Mouse (Mus musculus) forebrain, embryonic 13.5 days (tissue): ENCODE measurements at regions not wholly inside any gene's neighbourhood (a gene's known extent, or its start where the extent isn't known, plus 50 kb on each side); places are given as distances from the start of the nearest gene placed in this dataset.
A peak's percentile ranks its signal among the peaks of the same experiment; 100 is the strongest.

Experiments used
- ATAC-seq: fragments of 200-750 bp; cut with Nextera tagmentation; 2 replicates; pipeline ENCODE4 v1.8.0; 2017
- H3K27ac ChIP-seq: fragments of 300-500 bp; sonication (generic); 2 replicates; pipeline ENCODE4 v1.5.1; 2015; ENCODE audit warnings: inconsistent platforms, mild to moderate bottlenecking, moderate library complexity
- H3K27me3 ChIP-seq: fragments of 300-500 bp; sonication (generic); 2 replicates; pipeline ENCODE4 v1.6.1; 2015; ENCODE audit warnings: mild to moderate bottlenecking, inconsistent platforms
- H3K36me3 ChIP-seq: fragments of 300-500 bp; sonication (generic); 2 replicates; pipeline ENCODE4 v1.6.1; 2015; ENCODE audit warnings: mild to moderate bottlenecking, inconsistent platforms; ENCODE audit not compliant: poor library complexity, severe bottlenecking
- H3K4me1 ChIP-seq: fragments of 300-500 bp; sonication (generic); 2 replicates; pipeline ENCODE4 v1.6.1; 2015; ENCODE audit warnings: inconsistent platforms
- H3K4me2 ChIP-seq: fragments of 300-500 bp; sonication (generic); 2 replicates; pipeline ENCODE4 v1.6.1; 2015; ENCODE audit warnings: inconsistent platforms, mild to moderate bottlenecking, moderate library complexity
- H3K4me3 ChIP-seq: fragments of 300-500 bp; sonication (generic); 2 replicates; pipeline ENCODE4 v1.5.1; 2015; ENCODE audit warnings: mild to moderate bottlenecking, inconsistent platforms
- H3K9ac ChIP-seq: fragments of 300-500 bp; sonication (generic); 2 replicates; pipeline ENCODE4 v1.6.1; 2015; ENCODE audit warnings: mild to moderate bottlenecking, inconsistent platforms
- H3K9me3 ChIP-seq: fragments of 300-500 bp; sonication (generic); replicated peaks from 2 replicates; pipeline ENCODE4 v1.6.1; 2016; ENCODE audit warnings: inconsistent platforms
- WGBS: fragments of 180-500 bp; shearing (Covaris S2); methylation state at CpG from one replicate; pipeline ENCODE4 v1.1.7; 2015; 5-methylcytosine and 5-hydroxymethylcytosine counted together

DNA sequence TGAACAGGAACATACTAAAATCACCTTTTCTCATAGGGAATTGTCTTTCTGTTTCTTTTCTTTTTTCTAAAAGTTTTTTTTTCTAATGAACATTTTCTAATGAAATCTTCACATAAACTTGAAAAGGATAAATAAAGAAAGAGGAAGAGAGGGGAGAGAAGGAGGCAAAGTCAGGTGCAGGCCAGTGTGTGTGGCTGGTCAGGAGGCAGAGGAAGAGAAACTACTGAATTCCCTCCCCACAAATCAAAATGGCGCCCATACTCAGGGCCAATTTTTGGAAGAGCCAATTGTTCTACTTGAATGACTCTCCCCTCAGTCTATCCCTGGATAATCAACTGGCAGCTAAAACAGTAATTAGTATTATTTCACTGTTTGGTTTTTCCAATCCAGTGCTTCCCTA lies 152.0 kb downstream of the Cdc5l start:
- Histone ChIP-seq H3K9me3 (no peaks in the 10 kb centered on the region), H3K4me1 (peaks cover 8% of the 10 kb centered on the region; the same call in 1 of the 2 replicates), H3K9ac (no peak overlapping the region), H3K27me3 (no peaks in the 10 kb centered on the region), H3K27ac (no peak overlapping the region), H3K4me2 (no peak overlapping the region), H3K36me3 (no peaks in the 10 kb centered on the region), H3K4me3 (no peak overlapping the region)
- ATAC-seq, result no peak
- WGBS, result 85% methylated on average over 1 of the region's 1 CpGs

DNA sequence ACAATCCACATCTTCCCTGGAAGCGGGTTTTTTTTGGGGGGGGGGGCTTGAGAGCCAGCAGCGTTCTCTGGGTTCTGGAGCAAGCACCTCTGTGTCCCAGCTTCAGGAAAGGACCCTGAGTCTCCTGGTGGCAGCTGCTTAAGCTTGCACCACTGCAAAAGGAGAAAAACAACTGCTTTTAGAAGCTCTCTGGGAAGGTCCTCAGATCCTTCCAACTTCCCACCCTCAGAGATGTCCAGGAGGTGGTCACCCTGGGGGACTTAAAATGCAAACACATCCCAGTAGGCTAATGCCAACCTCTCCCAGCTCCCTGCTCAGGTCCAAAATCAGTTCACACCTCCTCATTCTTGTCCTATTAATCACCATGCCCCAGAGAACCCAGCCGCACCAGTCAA lies 153.7 kb downstream of the Cdc5l start:
- no peak for ATAC-seq

DNA sequence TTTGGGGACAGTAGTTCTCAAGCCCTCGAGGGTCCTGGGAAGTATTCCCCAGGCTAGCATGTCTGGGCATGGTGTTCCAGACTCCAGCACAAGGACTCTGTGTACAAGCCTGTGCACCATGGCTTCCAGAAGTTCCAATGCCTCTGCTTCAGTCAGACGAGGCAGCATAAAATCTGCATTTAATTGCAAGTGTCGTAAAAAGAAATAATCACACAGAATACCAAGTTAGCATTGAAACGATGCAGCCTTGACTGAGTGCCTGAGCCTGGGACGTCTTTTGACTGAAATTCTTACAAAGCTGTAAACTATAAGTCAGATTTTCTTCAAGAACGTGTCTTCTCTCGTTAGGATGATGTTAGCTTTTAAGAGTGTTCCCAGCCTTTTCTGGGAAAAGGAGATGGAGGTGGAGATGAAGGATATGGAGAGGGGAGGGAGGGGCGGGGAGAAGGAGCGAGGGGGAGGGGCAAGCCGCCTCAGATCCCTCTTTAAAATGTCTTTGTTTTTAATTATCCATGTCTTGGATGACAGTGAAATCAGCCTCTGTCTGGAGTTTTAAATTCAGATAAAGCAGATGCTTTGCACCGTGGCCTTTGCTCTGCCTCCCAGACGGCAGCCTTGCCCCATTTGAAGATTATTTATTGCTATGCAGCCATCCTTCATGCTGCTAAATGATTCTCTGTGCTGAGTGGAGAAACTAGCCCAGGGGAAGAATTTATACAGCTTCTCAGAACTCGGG lies 154.3 kb downstream of the Cdc5l start:
- H3K4me1 ChIP-seq, result peaks cover 8% of the 10 kb centered on the region; the same call in 1 of the 2 replicates
- no peaks in the 10 kb centered on the region for H3K27me3 ChIP-seq
- H3K9ac ChIP-seq, result no peak overlapping the region
- no peaks in the 10 kb centered on the region for H3K9me3 ChIP-seq
- 38% methylated on average over 13 of the region's 13 CpGs for WGBS
- peak overlapping the region; percentile 24 for H3K4me2 ChIP-seq
- H3K27ac ChIP-seq, result no peak overlapping the region
- H3K36me3 ChIP-seq, result no peaks in the 10 kb centered on the region
- ATAC-seq, result 0 out of 2 replicates have a peak, but pooled peaks have one; percentile 51
- no peak overlapping the region for H3K4me3 ChIP-seq

More for the DNA sequence above, 153.7 kb downstream of the Cdc5l start:
- Histone ChIP-seq H3K4me3 (no peak overlapping the region), H3K4me2 (peak overlapping the region; percentile 24; the same call in 1 of the 2 replicates), H3K27me3 (no peaks in the 10 kb centered on the region), H3K27ac (no peak overlapping the region), H3K9me3 (no peaks in the 10 kb centered on the region), H3K36me3 (no peaks in the 10 kb centered on the region), H3K9ac (no peak overlapping the region), H3K4me1 (peaks cover 8% of the 10 kb centered on the region; the same call in 1 of the 2 replicates)
- WGBS, result 55% methylated on average over 3 of the region's 3 CpGs

DNA sequence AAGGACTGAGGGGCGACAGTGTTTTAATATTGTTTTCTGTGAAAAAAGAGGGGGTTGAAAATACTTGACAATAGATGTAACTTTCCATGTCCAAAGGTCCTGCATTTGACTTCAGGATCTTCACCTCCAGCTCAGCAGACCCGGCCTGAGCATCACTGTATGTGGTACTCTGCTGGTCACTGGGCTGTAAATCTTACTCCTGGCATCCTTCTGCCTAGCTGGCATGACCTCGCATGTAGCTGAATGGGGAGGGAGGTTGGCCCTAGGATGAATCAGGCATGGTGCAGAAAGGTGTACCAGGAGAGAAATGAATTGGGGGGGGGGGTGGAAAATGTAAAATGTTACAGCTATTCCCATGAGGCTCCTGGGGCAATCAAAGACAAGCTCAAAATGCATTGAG lies 156.0 kb downstream of the Cdc5l start:
- Histone ChIP-seq H3K9ac (no peak overlapping the region), H3K27ac (no peak overlapping the region), H3K4me2 (no peak overlapping the region), H3K4me1 (peaks cover 8% of the 10 kb centered on the region; the same call in 1 of the 2 replicates), H3K36me3 (no peaks in the 10 kb centered on the region), H3K9me3 (no peaks in the 10 kb centered on the region), H3K4me3 (no peak overlapping the region), H3K27me3 (no peaks in the 10 kb centered on the region)
- WGBS, result 92% methylated on average over 3 of the region's 3 CpGs
- ATAC-seq, result no peak

DNA sequence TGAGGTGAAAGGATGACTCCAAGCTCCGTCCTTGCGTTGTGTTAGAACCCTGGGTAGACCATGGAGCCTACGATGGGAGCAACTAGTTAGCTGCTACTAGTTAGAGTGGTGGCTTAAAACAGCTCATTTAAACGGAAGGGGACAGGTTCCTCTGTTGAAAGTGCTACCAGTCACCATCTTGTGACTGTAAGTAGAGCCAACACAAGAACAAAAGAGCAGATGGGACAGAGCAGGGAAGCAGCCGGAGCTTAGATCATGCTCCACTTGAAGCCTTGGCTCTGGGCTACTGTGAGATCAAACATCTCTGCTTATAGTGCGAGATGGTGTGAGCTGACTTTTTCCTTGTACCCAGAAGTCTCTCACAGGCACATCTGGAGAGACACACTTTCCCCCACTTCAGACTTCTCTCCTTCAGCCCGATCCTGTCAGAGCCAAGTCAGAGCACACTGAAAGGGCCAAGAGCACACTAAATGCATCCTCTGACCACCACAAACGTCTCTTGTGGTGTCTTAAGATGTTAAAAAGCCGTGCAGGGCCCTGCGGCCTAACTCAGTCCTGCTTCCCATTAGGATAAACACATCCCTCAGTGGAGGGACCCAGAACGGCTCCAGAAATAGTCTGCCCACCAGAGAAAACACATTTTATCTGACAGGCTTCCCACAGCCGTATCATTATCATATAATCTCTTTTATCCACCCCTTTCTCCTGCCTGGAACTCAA lies 156.7 kb downstream of the Cdc5l start:
- peaks cover 8% of the 10 kb centered on the region; the same call in 1 of the 2 replicates for H3K4me1 ChIP-seq

DNA sequence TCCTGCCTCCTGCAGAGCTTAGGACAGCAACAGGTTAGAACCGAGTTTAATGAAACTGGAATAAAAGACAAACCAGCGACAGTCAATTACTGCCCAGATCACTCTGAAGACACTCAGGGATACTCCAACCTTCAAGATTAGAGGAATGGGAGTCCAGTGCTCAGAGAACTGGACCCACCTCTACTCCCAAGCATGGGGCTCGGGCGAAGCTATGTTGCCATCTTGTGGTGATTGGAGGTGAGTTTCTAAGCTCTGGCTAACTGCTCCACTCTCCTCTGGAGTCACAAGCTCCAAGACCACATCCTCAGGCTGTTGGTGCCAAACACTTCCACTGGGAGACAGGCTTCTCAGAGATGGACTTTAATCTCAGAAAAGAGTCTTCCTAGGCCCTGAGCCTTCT lies 158.6 kb downstream of the Cdc5l start:
- no peaks in the 10 kb centered on the region for H3K27me3 ChIP-seq
- no peaks in the 10 kb centered on the region for H3K36me3 ChIP-seq
- peaks cover 7% of the 10 kb centered on the region; the same call in 1 of the 2 replicates for H3K4me1 ChIP-seq
- H3K4me2 ChIP-seq, result no peak overlapping the region
- no peak for ATAC-seq
- H3K9ac ChIP-seq, result no peak overlapping the region
- H3K4me3 ChIP-seq, result no peak overlapping the region
- 70% methylated on average over 4 of the region's 4 CpGs for WGBS
- peaks cover 4% of the 10 kb centered on the region for H3K9me3 ChIP-seq
- no peak overlapping the region for H3K27ac ChIP-seq

More for the DNA sequence above, 156.7 kb downstream of the Cdc5l start:
- H3K4me2 ChIP-seq, result no peak overlapping the region
- H3K4me3 ChIP-seq, result no peak overlapping the region
- H3K36me3 ChIP-seq, result no peaks in the 10 kb centered on the region
- ATAC-seq, result no peak
- H3K9me3 ChIP-seq, result no peaks in the 10 kb centered on the region
- H3K27ac ChIP-seq, result no peak overlapping the region
- 84% methylated on average over 12 of the region's 12 CpGs for WGBS
- no peak overlapping the region for H3K9ac ChIP-seq
- H3K27me3 ChIP-seq, result no peaks in the 10 kb centered on the region

DNA sequence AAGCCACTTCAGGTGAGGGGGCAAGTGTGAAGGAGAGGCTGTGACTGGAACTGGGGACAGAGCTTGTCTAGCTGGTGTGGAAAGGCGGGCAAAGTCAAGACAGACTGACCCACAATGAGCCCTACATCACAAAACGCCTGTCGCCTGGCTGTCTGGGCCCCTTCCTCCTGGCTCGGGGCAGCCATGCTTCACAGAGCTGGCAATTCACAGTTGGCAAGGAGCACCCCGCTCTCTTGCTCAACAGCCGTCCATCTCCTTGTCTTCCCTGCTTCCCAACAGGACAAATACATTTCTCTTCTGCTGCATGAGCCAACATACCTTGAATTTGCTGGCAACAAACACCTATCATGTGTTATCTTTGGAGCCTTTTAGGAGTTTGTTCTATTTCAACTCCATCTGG lies 166.8 kb downstream of the Cdc5l start:
- Histone ChIP-seq H3K27ac (no peak overlapping the region), H3K36me3 (no peaks in the 10 kb centered on the region), H3K4me2 (no peak overlapping the region), H3K27me3 (no peaks in the 10 kb centered on the region), H3K4me3 (no peak overlapping the region), H3K9ac (no peak overlapping the region), H3K9me3 (peaks cover 4% of the 10 kb centered on the region), H3K4me1 (no peaks in the 10 kb centered on the region)
- 81% methylated on average over 6 of the region's 6 CpGs for WGBS
- ATAC-seq, result no peak

DNA sequence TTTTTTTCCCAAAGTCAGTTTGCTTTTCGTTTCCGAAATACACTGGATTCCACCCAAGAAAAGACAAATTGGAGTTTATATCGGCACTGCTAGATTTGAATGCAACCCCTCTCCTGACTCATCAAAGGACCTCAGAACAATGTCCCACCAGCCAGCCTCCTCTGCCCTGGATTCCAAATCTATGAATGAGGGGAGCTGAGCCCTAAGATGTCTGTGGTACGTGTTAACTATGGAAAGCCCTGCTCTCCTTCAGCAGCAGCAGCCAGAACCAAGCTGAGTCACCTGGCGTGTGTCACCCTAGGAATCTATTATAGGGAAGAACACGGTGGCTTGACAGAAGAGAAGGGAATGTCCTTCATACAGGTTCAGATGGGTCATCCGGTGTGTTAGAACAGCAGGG lies 167.9 kb downstream of the Cdc5l start:
- Histone ChIP-seq H3K27me3 (no peaks in the 10 kb centered on the region), H3K4me1 (no peaks in the 10 kb centered on the region), H3K4me2 (no peak overlapping the region), H3K4me3 (no peak overlapping the region), H3K36me3 (no peaks in the 10 kb centered on the region), H3K9ac (no peak overlapping the region), H3K27ac (no peak overlapping the region), H3K9me3 (no peaks in the 10 kb centered on the region)
- WGBS, result 75% methylated on average over 7 of the region's 7 CpGs
- no peak for ATAC-seq

DNA sequence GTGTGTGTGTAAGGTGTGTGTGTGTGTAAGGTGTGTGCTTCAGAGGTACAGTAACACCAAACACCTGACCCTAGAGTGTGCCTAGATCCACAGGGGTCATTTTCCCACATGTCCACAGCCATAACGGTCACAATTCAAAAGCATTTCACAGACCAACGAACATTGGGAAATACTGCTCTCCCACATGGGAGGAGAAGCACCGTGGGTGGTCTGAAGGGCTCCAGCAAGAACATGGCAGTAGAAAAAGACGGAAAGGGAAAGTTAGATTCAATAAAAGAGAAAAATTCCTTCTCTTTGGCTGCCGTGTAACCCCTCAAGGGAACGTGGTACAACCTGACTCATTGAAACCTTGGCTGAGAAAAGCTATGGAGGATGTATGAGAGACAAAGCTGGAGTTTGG lies 169.1 kb downstream of the Cdc5l start:
- ATAC-seq, result no peak
- H3K4me3 ChIP-seq, result no peak overlapping the region
- no peak overlapping the region for H3K9ac ChIP-seq
- no peaks in the 10 kb centered on the region for H3K27me3 ChIP-seq
- 51% methylated on average over 6 of the region's 6 CpGs for WGBS
- no peaks in the 10 kb centered on the region for H3K9me3 ChIP-seq
- H3K27ac ChIP-seq, result no peak overlapping the region
- H3K36me3 ChIP-seq, result no peaks in the 10 kb centered on the region
- no peaks in the 10 kb centered on the region for H3K4me1 ChIP-seq
- H3K4me2 ChIP-seq, result no peak overlapping the region

DNA sequence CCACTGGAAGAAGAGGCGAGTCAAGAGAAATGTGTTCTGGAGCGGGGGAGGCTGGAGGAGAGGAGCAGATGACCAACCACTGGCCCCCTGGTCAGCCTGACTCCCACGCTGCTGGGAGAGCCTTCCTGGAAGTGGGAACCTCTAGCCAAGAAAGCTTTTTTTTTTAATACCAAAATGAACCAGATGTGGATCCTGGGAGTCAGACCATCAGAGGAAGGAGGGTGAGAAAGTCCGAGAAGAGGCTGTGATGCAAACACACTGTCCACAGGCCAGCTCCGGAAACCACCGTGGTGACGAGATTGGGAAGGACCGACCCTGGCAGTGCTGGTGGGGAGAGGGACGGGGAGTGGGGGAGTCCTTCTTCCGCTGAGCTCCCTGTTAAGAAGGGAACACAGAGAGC lies 173.1 kb downstream of the Cdc5l start:
- no peaks in the 10 kb centered on the region for H3K36me3 ChIP-seq
- H3K27me3 ChIP-seq, result no peaks in the 10 kb centered on the region
- no peak overlapping the region for H3K4me2 ChIP-seq
- H3K4me3 ChIP-seq, result no peak overlapping the region
- WGBS, result 90% methylated on average over 10 of the region's 10 CpGs
- H3K9me3 ChIP-seq, result no peaks in the 10 kb centered on the region
- H3K27ac ChIP-seq, result no peak overlapping the region
- H3K4me1 ChIP-seq, result no peaks in the 10 kb centered on the region
- ATAC-seq, result no peak
- no peak overlapping the region for H3K9ac ChIP-seq

DNA sequence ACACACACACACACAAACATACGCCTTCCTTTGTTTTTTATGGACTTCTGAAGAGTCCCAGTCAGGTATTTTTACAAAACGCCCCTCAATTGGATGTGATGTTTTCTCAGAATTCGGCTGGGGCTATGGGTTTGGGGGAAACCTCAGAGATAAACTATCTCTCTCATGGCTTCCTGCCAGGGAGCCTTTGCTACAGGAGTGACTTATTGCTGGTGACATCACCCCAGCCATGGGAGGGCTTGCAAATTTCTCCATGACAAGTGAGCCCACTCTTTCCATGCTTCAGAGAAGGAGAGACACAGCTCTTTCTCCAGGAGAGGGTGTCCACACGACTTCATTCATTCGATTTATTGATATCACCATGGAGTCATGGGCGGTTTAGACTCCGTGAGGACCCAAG lies 175.5 kb downstream of the Cdc5l start:
- H3K27me3 ChIP-seq, result no peaks in the 10 kb centered on the region
- no peak overlapping the region for H3K4me3 ChIP-seq
- no peaks in the 10 kb centered on the region for H3K9me3 ChIP-seq
- WGBS, result 88% methylated on average over 7 of the region's 7 CpGs
- no peak overlapping the region for H3K9ac ChIP-seq
- no peak overlapping the region for H3K27ac ChIP-seq
- no peak overlapping the region for H3K4me2 ChIP-seq
- H3K36me3 ChIP-seq, result no peaks in the 10 kb centered on the region
- H3K4me1 ChIP-seq, result no peaks in the 10 kb centered on the region
- no peak for ATAC-seq

DNA sequence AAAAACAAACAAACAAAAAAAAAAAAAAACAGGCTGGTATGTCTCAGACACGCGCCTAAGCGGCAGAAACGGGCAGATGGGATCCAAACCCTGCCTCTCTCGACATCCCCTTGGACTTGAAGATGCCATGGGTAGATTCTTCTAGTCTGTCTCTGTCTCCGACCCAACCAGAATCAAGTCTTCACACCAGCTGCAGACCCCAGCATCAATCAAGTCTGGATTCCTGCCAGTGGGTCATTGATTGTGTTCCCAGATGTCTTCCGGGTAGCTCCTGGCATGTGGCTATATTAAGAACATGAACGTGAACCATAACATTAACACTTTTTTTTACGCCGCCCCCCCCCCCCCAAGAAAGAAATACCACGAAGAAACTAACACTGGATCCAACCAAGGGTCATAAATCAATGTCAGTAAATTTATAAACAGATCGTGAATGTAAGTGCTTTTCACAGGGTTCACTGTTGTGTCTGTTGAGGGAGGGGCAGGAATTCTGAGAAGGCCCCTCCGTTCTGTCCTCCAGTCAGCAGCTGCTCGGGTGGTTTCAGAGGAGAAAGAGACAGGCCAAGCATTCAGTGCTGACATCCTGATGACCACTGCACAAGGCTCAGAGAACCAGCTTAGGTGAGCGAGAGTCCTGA lies 180.8 kb downstream of the Cdc5l start:
- Histone ChIP-seq H3K4me1 (0 out of 2 replicates have a peak, but pooled peaks cover 6% of the 10 kb centered on the region), H3K27me3 (0 out of 2 replicates have a peak, but pooled peaks cover 3% of the 10 kb centered on the region), H3K9ac (no peak overlapping the region), H3K4me3 (no peak overlapping the region), H3K36me3 (no peaks in the 10 kb centered on the region), H3K9me3 (no peaks in the 10 kb centered on the region), H3K27ac (no peak overlapping the region), H3K4me2 (no peak overlapping the region)
- ATAC-seq, result no peak; the same call in 1 of the 2 replicates
- WGBS, result 82% methylated on average over 15 of the region's 15 CpGs
